Mouse (Mus musculus): ENCODE data around the gene Agfg2.

The Agfg2 gene

DNA sequence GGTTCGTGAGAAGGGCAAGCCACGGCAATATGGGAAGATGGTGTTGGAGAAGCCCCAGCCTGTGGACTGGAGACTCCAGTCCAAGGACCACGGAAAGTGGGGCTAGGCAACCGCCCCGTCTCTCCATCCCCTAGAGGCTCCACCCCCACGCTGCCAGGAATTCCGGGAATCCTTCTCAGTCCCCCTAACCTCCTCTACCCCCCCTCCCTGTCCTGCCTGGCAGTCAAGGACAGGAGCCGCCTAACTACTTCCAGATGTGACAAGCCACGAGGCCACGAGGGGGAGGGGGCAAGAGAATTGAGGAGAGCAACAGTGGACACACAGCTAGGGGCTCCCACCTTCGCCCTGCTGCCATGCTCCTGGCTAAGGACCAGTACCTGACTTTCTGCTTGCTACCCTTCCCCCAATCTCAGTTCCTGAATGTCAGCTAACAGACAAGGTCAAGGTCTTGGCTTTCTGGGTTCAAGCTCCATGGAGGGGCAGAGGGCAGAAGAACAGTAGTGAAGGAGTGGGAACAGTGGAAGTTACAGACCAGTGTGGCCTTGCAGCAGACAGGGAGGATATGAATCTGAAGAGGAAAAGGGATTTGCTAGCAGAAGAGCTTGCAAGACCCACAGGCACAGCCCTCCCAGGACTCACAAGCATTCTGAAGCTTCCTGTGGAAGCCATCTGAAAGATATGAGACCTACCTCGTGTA is 73.8 kb downstream of the Agfg2 start:
- peak; percentile 85 for DNase-seq (ENCODE audit: extremely low spot score, low spot score)

- DNase-seq (ENCODE audit: extremely low spot score, low spot score): no peak
Observed at GRCm38 (mm10) chr5:137610056-137610455, 74.5 kb downstream of the Agfg2 start.

DNA sequence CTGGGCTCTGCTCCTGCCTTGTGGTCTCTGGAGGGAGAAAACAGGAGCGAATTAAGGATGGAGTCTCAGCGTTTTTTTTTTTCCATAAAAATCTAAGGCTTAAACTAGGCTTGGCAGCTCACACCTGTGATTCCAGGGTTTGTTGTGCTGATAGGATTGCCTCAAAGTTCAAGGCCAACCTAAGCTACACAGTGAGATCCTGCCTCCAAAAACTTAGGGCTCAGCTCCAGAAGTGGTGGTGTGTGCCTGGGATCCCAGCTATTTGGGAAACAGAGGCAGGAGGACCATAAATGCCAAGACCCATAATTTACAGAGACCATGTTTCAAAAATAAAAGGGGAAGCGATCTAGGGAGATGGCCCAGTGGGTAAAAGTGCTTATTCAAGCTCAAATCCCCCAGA is 75.2 kb downstream of the Agfg2 start:
- DNase-seq (ENCODE audit: extremely low spot score, low spot score): no peak

- no peak for DNase-seq (ENCODE audit: extremely low spot score, low spot score)
Observed at GRCm38 (mm10) chr5:137608654-137609190, 75.8 kb downstream of the Agfg2 start.

- DNase-seq (ENCODE audit: extremely low spot score, low spot score): no peak
Observed at GRCm38 (mm10) chr5:137607860-137608653, 76.5 kb downstream of the Agfg2 start.

DNA sequence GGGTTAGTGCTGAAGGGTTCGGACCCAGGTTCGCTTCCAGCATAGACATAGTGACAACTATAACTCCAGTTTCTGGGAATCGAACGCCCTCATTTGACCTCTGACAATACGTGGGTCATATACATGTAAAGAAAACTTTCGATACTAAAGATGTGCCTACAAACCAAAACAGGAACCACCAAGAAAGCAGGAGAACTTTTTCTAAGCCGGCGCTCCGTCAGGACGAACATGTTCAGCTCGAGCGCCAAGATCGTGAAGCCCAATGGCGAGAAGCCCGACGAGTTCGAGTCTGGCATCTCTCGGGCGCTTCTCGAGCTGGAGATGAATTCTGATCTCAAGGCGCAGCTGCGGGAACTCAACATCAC is 83.2 kb downstream of the Agfg2 start:
- DNase-seq (ENCODE audit: extremely low spot score, low spot score): peak; percentile 48

DNA sequence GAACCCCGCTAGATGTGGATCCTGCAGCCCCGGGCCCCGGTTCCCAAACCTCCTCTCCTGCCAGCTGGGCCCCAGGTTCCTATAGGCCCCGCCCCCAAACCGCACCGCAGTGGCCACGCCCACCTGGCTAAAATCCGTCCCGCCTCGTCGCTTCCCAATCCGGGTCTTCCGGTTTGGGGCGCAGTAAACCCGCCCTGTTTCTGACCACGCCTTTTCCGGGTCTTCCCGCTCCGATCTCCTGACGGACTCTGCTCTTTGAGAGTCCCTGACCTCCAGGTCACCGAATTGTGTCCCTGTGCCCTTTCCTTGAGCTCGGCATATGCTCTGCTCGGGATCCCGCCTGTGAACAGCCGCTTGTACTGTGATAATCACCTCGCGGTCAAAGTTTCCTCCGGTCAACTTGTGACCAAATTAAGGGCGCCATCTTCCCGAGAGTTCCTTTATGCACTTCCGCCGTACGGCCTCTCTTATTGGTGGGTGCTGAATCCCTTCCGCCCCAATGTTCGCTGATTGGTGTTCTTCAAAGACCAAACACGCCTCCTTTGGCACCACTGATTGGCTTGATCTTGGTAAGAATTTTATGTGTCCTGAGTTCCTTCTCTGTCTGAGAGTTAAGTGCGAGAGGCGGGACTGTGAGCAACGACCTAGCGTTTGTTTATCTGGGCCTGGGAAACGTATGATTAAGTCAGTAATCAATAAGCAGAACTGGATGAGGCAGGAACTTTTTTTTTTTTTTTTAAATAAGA is 83.7 kb downstream of the Agfg2 start, which contains the start of gene Mospd3:
Mospd3 (minus strand) TSS at position 440 of the 746 bp plus-strand sequence.
- peak; percentile 97 for DNase-seq (ENCODE audit: extremely low spot score, low spot score)

All from neural tube, embryonic 10.5 days (tissue).